In the genomic region with DNA sequence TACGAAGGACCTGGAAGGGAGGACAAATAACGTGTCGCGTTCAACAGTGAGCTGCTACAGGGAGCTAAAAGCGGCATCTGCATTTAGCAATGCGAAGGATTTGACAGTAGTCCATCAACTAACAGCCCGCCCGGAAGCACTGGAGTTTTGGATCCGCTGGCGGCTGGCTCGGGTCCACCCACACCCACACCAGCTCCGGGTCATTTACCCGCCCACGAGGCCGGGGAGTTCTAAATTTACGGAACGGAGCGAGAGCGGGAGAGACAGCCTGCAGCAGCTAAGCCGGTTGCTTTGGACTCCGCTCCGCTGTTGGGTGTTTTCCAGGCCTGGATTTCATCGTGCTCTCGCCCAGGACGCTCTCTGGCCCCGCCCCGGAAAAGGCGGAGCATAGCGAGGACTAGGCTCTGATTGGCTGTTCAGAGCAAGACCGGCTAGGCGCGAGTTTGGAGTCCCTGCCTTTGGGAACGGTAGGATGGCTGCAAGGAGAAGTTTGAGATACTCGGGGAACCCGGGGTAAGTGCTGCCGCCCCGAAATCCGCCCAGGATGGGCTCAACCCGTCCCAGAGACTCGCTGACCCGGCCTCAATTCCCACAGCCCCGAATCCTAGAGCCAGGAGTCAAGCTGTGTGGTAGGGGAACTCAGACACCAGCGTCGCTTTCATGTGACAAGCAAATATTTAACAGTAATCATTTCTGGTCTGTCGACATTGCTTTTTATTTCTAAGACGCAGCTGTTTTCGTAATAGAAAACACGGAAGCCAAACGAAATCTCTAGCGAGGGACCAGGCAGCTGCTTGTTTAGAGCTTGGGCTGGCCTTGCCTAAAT, we compare ENCODE assay signal across 8 mouse cellular contexts. TPM values are rescaled to one million over a fixed set of nuclear protein-coding genes. Genes with fewer than 3 reads are reported as not detected.
A peak's percentile ranks its signal among the peaks of the same experiment; 100 is the strongest.
DNase-seq lines count a peak whose midpoint lies in the region; ATAC-seq and TF ChIP-seq lines count a peak whose summit lies in the region.

A gene (plus strand): TSS at position 414 of the 826 bp plus-strand sequence.

- WGBS in forebrain, embryonic 15.5 days: 0% methylated on average over 50 of the region's 50 CpGs
- under 1% methylated on average over 50 of the region's 50 CpGs for WGBS in lung, adult 2 months

- peak; percentile 99 for ATAC-seq in forebrain, embryonic 15.5 days (replicated peaks)
- ATAC-seq in neutrophil, adult 5-6 weeks (ENCODE audit: extremely low read depth, insufficient number of reproducible peaks, low FRiP score, poor library complexity, severe bottlenecking): peak; percentile 94

- intact Hi-C loops in heart, postnatal 25 days (cut with DNase I): loop anchor here (5.0 to 10.0 kb wide), 3 partner anchors 60 to 577 kb away; a partner anchor contains a TSS

- H3K4me3 ChIP-seq in ES-E14 (ENCODE audit: insufficient read depth in 1 of 2, low read depth in 1 of 2, low read length in 2 of 2, poor library complexity in 1 of 2, severe bottlenecking in 1 of 2): peak within 1 kb of the TSS; percentile 71 to 91
- peak within 1 kb of the TSS; percentile 73 for H3K4me3 ChIP-seq in forebrain, embryonic 15.5 days
- H3K4me3 ChIP-seq in lung, adult 2 months (replicated peaks; ENCODE audit: extremely low read depth, low read depth, low read length): peak within 1 kb of the TSS; percentile 66

- peaks cover 0 to 2% of the 10 kb centered on the region in 2 experiments; a peak in 1 of 4 replicates for H3K4me1 ChIP-seq in ES-E14 (ENCODE audit: control insufficient read depth in 2 of 2, insufficient read depth in 2 of 2, low read length in 2 of 2, poor library complexity in 1 of 2)
- peaks cover 13% of the 10 kb centered on the region for H3K4me1 ChIP-seq in forebrain, embryonic 15.5 days
- H3K4me1 ChIP-seq in lung, adult 2 months (ENCODE audit: control insufficient read depth, insufficient read depth, low read length): no peaks in the 10 kb centered on the region; the same call in 1 of the 2 replicates

- TF ChIP-seq CTCF in lung, adult 2 months (IDR thresholded peaks at IDR 0.05; ENCODE audit: insufficient read depth, low read length): no peak

- peak; percentile 61; the same call in 1 of the 2 replicates for TF ChIP-seq POLR2A in lung, adult 2 months (IDR thresholded peaks at IDR 0.05; ENCODE audit: borderline replicate concordance, extremely low read depth, low read depth, low read length)

- H3K4me2 ChIP-seq in forebrain, embryonic 15.5 days (replicated peaks): peak within 1 kb of the TSS; percentile 79

- H3K27me3 ChIP-seq in forebrain, embryonic 15.5 days: no peaks in the 10 kb centered on the region

- H3K9me3 ChIP-seq in ES-E14 (ENCODE audit: control insufficient read depth, insufficient read depth, low read depth, low read length): no peaks in the 10 kb centered on the region
- no peaks in the 10 kb centered on the region for H3K9me3 ChIP-seq in forebrain, embryonic 15.5 days

- H3K36me3 ChIP-seq in ES-E14 (ENCODE audit: control insufficient read depth, insufficient read depth, low read length, poor library complexity, severe bottlenecking): peaks cover 6% of the 10 kb centered on the region
- H3K36me3 ChIP-seq in forebrain, embryonic 15.5 days: 0 out of 2 replicates have a peak, but pooled peaks cover 3% of the 10 kb centered on the region

- DNase-seq in ES-E14 (ENCODE audit: low read depth, low spot score): peak; percentile 99
- DNase-seq in cerebellum, adult 11-12 months: peak; percentile 100
- peak; percentile 99 for DNase-seq in heart, postnatal 25 days (ENCODE audit: low spot score)
- peak; percentile 100 for DNase-seq in layer of hippocampus, adult 18-20 months (ENCODE audit: low spot score in 2 of 2)
- peak; percentile 100 for DNase-seq in lung, adult 2 months
- peak; percentile 97 for DNase-seq in thymus, adult 18-20 months

- H3K27ac ChIP-seq in ES-E14 (ENCODE audit: insufficient read depth, low read depth, low read length, poor library complexity, severe bottlenecking): no peak within 1 kb of the TSS
- peak within 1 kb of the TSS; percentile 86 for H3K27ac ChIP-seq in forebrain, embryonic 15.5 days (replicated peaks)

- H3K9ac ChIP-seq in ES-E14 (ENCODE audit: insufficient read depth, low read depth, low read length, poor library complexity, severe bottlenecking): peak within 1 kb of the TSS; percentile 94
- H3K9ac ChIP-seq in forebrain, embryonic 15.5 days (replicated peaks): peak within 1 kb of the TSS; percentile 63

- in situ Hi-C loops in ES-E14 (cut with MboI; ENCODE audit: low sequenced_read_pairs in 2 of 2, unreplicated experiment in 2 of 2): no loop called here

TF ChIP-seq in ES-E14, 5 proteins besides CTCF, POLR2A, EP300 and RAD21:
- no peak for TF ChIP-seq ZNF384 (IDR thresholded peaks at IDR 0.05; ENCODE audit: low read depth, low read length)
- peak; percentile 79; the same call in 1 of the 2 replicates for TF ChIP-seq HCFC1 (IDR thresholded peaks at IDR 0.05; ENCODE audit: borderline replicate concordance, insufficient read depth, low read length)

RNA-seq across cellular contexts. Expression of the gene that starts here (rescaled TPM):
- total RNA-seq in ES-E14 (2012; rRNA removed): 17.3 and 19.1 TPM in 2 replicates
- polyA plus RNA-seq in forebrain, embryonic 15.5 days (2015; fragmentation: Nextera tagmentation; extraction: Ambion mirVana): 8.9 and 10.6 TPM in 2 replicates
- under 1 TPM; 0.65 to 0.67 TPM for total RNA-seq in heart, postnatal 25 days (2021)
- 1 to 10 TPM; 1.4 to 2.1 TPM for total RNA-seq in layer of hippocampus, adult 18-20 months (2021)
- polyA plus RNA-seq in lung, adult 2 months (2012; rRNA removed): 0.84 and 1.3 TPM in 2 replicates
- 5.9 and 10.5 TPM in 2 replicates for total RNA-seq in neutrophil, adult 5-6 weeks (2017)

Comparison
In these comparisons a context has a peak if more than half of its experiments do, and no peak if none do; other contexts are left out.
1. Peak in DNase-seq in heart, postnatal 25 days; RNA of the gene not detected or under 1 TPM.